Mouse (Mus musculus) limb, embryonic 14.5 days (tissue): ENCODE data around the gene Ttll1. TPM values are rescaled to one million over a fixed set of nuclear protein-coding genes. Genes with fewer than 3 reads are reported as not detected.

Experiments
- ATAC-seq: fragments of 200-750 bp; cut with Nextera tagmentation; 2 replicates; pipeline ENCODE4 v1.8.0; 2017; ENCODE audit warnings: low read depth, moderate number of reproducible peaks, moderate TSS enrichment; ENCODE audit not compliant: low FRiP score
- DNase-seq: peaks from one replicate; pipeline ENCODE4 v3.0.0-alpha.2; 2015; ENCODE audit warnings: low spot score
- H3K27ac ChIP-seq: fragments of 300-500 bp; sonication (generic); replicated peaks from 2 replicates; pipeline ENCODE4 v1.5.1; 2014; ENCODE audit warnings: low read depth, mild to moderate bottlenecking, low read length, moderate library complexity, mixed read lengths
- H3K27me3 ChIP-seq: fragments of 300-500 bp; sonication (generic); 2 replicates; pipeline ENCODE4 v1.6.1; 2014; ENCODE audit warnings: low read length, mixed read lengths; ENCODE audit not compliant: control insufficient read depth, insufficient read depth
- H3K36me3 ChIP-seq: fragments of 300-500 bp; sonication (generic); 2 replicates; pipeline ENCODE4 v1.6.1; 2014; ENCODE audit warnings: mild to moderate bottlenecking, low read length, moderate library complexity, mixed read lengths; ENCODE audit not compliant: control insufficient read depth, insufficient read depth
- H3K4me1 ChIP-seq: fragments of 300-500 bp; sonication (generic); 2 replicates; pipeline ENCODE4 v1.6.1; 2014; ENCODE audit warnings: antibody characterized with exemption, low read length, mixed read lengths; ENCODE audit not compliant: control insufficient read depth, insufficient read depth
- H3K4me2 ChIP-seq: fragments of 300-500 bp; sonication (generic); replicated peaks from 2 replicates; pipeline ENCODE4 v1.6.1; 2014; ENCODE audit warnings: low read depth, mild to moderate bottlenecking, low read length, moderate library complexity; ENCODE audit not compliant: severe bottlenecking
- H3K4me3 ChIP-seq: fragments of 300-500 bp; sonication (generic); replicated peaks from 2 replicates; pipeline ENCODE4 v1.5.1; 2014; ENCODE audit warnings: low read length
- H3K9ac ChIP-seq: fragments of 300-500 bp; sonication (generic); 2 replicates; pipeline ENCODE4 v1.6.1; 2014; ENCODE audit warnings: mild to moderate bottlenecking, low read depth, low read length, moderate library complexity; ENCODE audit not compliant: severe bottlenecking
- H3K9me3 ChIP-seq: fragments of 300-500 bp; sonication (generic); 2 replicates; pipeline ENCODE4 v1.6.1; 2016; ENCODE audit warnings: low read length; ENCODE audit not compliant: control insufficient read depth
- POLR2A ChIP-seq: fragments of 200-500 bp; IDR thresholded peaks from 2 replicates; pipeline ENCODE4 v1.8.0; 2012; ENCODE audit warnings: inconsistent platforms, mild to moderate bottlenecking, moderate library complexity, borderline replicate concordance; ENCODE audit not compliant: insufficient read depth, insufficient read length; ENCODE audit errors: extremely low read depth
- WGBS: fragments of 180-500 bp; shearing (Covaris S2); extraction: QIAGEN DNeasy Blood & Tissue Kit; methylation state at CpG from one replicate; pipeline ENCODE4 v1.1.7; 2014; 5-methylcytosine and 5-hydroxymethylcytosine counted together
- polyA plus RNA-seq, 2 experiments: library from polyadenylated mRNA; depleted of rRNA in 1 of 2; stranded (reverse) in 1 of 2; unstranded in 1 of 2; fragments of >200 nt; fragmentation: Nextera tagmentation in 1 of 2; extraction: Ambion mirVana in 1 of 2; gene quantifications; 2 replicates each; pipeline versions ENCODE4 v1.2.1 to v1.2.3; 2012 to 2014

Gene Ttll1
- polyA plus RNA-seq, 2 experiments: 9.0 to 13.0 TPM

DNA sequence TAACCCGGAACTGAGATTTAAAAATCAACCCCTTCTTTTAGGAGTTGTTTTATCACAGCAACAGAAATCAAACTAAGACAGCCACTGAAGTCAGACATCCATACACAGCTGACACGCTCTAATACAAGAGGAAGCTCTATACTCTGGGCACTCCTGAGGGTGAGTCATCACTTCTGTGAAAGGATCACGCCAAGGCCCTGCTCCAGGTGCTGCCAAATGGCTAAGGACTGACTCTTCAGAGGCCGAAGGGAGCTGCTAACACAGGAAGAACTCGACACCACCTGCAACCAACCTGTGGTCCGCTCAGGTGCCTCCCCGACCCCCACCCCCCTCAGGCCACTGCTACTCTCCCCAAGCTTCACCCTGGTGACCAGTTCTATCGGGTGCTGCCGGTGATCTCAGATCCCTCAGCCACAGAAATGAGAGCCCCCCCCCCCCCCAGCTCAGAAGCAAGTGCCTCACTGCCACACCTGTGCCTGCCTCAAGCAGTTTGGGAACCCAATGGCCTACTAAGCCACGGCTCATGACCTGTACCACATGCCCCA is 11.4 kb downstream of the Ttll1 start:
- Histone ChIP-seq H3K4me2 (no peak overlapping the region), H3K27me3 (no peaks in the 10 kb centered on the region), H3K4me1 (no peaks in the 10 kb centered on the region), H3K27ac (no peak overlapping the region), H3K9me3 (no peaks in the 10 kb centered on the region), H3K4me3 (no peak overlapping the region), H3K9ac (no peak overlapping the region), H3K36me3 (peaks cover 41% of the 10 kb centered on the region)
- TF ChIP-seq POLR2A: no peak
- ATAC-seq: no peak
- DNase-seq: no peak
- WGBS: 87% methylated on average over 10 of the region's 10 CpGs

- no peak overlapping the region for H3K4me3 ChIP-seq
- no peak for TF ChIP-seq POLR2A
- ATAC-seq: no peak
- no peak overlapping the region for H3K4me2 ChIP-seq
- WGBS: 91% methylated on average over 6 of the region's 6 CpGs
- H3K4me1 ChIP-seq: no peaks in the 10 kb centered on the region
- H3K27me3 ChIP-seq: no peaks in the 10 kb centered on the region
- DNase-seq: no peak
- H3K27ac ChIP-seq: no peak overlapping the region
- no peak overlapping the region for H3K9ac ChIP-seq
- peaks cover 48% of the 10 kb centered on the region; the same call in 1 of the 2 replicates for H3K36me3 ChIP-seq
- no peaks in the 10 kb centered on the region for H3K9me3 ChIP-seq
These were observed 13.4 kb downstream of the Ttll1 start for GRCm38 (mm10) chr15:83497299-83497698.

DNA sequence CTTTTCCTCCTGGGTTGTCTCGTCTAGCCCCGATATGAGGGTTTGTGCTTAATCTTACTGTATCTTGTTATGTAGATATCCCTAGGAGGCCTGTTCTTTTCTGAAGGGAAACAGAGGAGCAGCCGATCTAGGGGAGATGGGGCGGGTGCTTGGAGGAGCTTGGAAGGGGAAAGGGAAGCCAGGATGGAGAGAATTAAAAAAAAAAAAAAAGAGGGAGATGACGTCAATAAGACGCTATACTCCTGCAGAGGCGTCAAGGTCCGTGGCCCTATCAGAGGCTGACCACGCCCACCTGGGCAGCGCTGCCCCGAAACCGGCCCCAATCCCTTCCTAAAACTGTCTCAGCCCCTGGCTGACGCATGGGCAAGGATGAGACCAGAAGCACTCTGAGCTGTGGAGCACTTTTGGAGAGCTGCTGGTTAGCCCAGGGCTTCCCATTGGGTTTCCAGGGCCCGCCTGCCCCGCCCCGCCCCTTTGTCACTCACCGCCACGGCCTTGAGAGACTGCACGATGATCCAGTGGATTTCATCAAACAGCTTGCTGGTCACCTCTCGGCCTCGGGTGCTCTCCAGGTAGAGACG is 14.8 kb downstream of the Ttll1 start:
- WGBS: 70% methylated on average over 22 of the region's 22 CpGs
- Histone ChIP-seq H3K4me2 (no peak overlapping the region), H3K27me3 (no peaks in the 10 kb centered on the region), H3K4me1 (no peaks in the 10 kb centered on the region), H3K4me3 (no peak overlapping the region), H3K36me3 (peaks cover 51% of the 10 kb centered on the region), H3K9me3 (no peaks in the 10 kb centered on the region), H3K27ac (no peak overlapping the region), H3K9ac (no peak overlapping the region)
- ATAC-seq: no peak
- DNase-seq: no peak
- no peak for TF ChIP-seq POLR2A

- Histone ChIP-seq H3K4me3 (no peak overlapping the region), H3K27me3 (no peaks in the 10 kb centered on the region), H3K27ac (no peak overlapping the region), H3K4me2 (no peak overlapping the region), H3K36me3 (peaks cover 58% of the 10 kb centered on the region), H3K4me1 (no peaks in the 10 kb centered on the region), H3K9me3 (no peaks in the 10 kb centered on the region), H3K9ac (no peak overlapping the region)
- no peak for TF ChIP-seq POLR2A
- WGBS: 87% methylated on average over 3 of the region's 3 CpGs
- ATAC-seq (no peak), DNase-seq (no peak)
These were observed 15.5 kb downstream of the Ttll1 start for GRCm38 (mm10) chr15:83495195-83495594.

GRCm38 (mm10) chr15:83494572-83494920 is 16.1 kb downstream of the Ttll1 start:
- no peak overlapping the region for H3K4me2 ChIP-seq
- no peak overlapping the region for H3K27ac ChIP-seq
- ATAC-seq (no peak), DNase-seq (no peak)
- H3K36me3 ChIP-seq: peaks cover 62% of the 10 kb centered on the region
- no peak for TF ChIP-seq POLR2A
- no peaks in the 10 kb centered on the region for H3K4me1 ChIP-seq
- H3K4me3 ChIP-seq: no peak overlapping the region
- no peaks in the 10 kb centered on the region for H3K27me3 ChIP-seq
- H3K9me3 ChIP-seq: no peaks in the 10 kb centered on the region
- 73% methylated on average over 6 of the region's 6 CpGs for WGBS
- H3K9ac ChIP-seq: no peak overlapping the region
